Mouse (Mus musculus) liver, adult 2 months (tissue): ENCODE measurements around the gene Aspscr1. TPM values are rescaled to one million over a fixed set of nuclear protein-coding genes. Genes with fewer than 3 reads are reported as not detected.

Experiments
- DNase-seq: peaks from one replicate; pipeline ENCODE4 v3.0.0-alpha.2; 2011; ENCODE audit warnings: low read depth, low spot score; ENCODE audit errors: extremely low read depth
- H3K27ac ChIP-seq: fragments of 200-500 bp; replicated peaks from 2 replicates; pipeline ENCODE4 v1.5.1; 2012; ENCODE audit warnings: low read depth, mild to moderate bottlenecking, control low read depth, inconsistent platforms, low read length; ENCODE audit not compliant: insufficient read depth
- H3K27me3 ChIP-seq: fragments of 200-500 bp; 2 replicates; pipeline ENCODE4 v1.6.1; 2012; ENCODE audit warnings: mild to moderate bottlenecking, moderate library complexity, low read length, inconsistent platforms; ENCODE audit not compliant: control insufficient read depth, insufficient read depth
- H3K36me3 ChIP-seq: fragments of 200-500 bp; 2 replicates; pipeline ENCODE4 v1.6.1; 2012; ENCODE audit warnings: low read length, inconsistent platforms; ENCODE audit not compliant: control insufficient read depth, insufficient read depth
- H3K4me1 ChIP-seq: fragments of 200-500 bp; 2 replicates; pipeline ENCODE4 v1.6.1; 2011; ENCODE audit warnings: low read length; ENCODE audit not compliant: control insufficient read depth, insufficient read depth
- H3K4me3 ChIP-seq: fragments of 200-500 bp; 2 replicates; pipeline ENCODE4 v1.5.1; 2011; ENCODE audit warnings: low read depth, mild to moderate bottlenecking, control low read depth, low read length, moderate library complexity; ENCODE audit not compliant: insufficient read depth
- H3K79me2 ChIP-seq: fragments of 200-500 bp; 2 replicates; pipeline ENCODE4 v1.6.1; 2012; ENCODE audit warnings: inconsistent platforms, mild to moderate bottlenecking, low read length, moderate library complexity; ENCODE audit not compliant: control insufficient read depth, insufficient read depth
- H3K9ac ChIP-seq: fragments of 200-500 bp; 2 replicates; pipeline ENCODE4 v1.6.1; 2012; ENCODE audit warnings: low read depth, mild to moderate bottlenecking, control low read depth, inconsistent platforms, low read length
- CTCF ChIP-seq: fragments of 200-500 bp; IDR thresholded peaks from 2 replicates; pipeline ENCODE4 v1.5.1; 2011; ENCODE audit warnings: low read depth, low read length, control low read depth
- POLR2A ChIP-seq: fragments of 200-500 bp; IDR thresholded peaks from 2 replicates; pipeline ENCODE4 v1.6.1; 2011; ENCODE audit warnings: low read length, control low read depth; ENCODE audit not compliant: insufficient read depth; ENCODE audit errors: extremely low read depth
- WGBS: fragments of 180-500 bp; shearing (Covaris S2); methylation state at CpG from one replicate; pipeline ENCODE4 v1.1.7; 2018; 5-methylcytosine and 5-hydroxymethylcytosine counted together
- polyA plus RNA-seq: library from polyadenylated mRNA; depleted of rRNA; stranded (reverse); fragments of >200 nt; gene quantifications from 2 replicates; pipeline ENCODE4 v1.2.3, GENCODE M21; 2012
- total RNA-seq: library from RNA; depleted of rRNA; stranded (reverse); fragments of >200 nt; gene quantifications from 2 replicates; pipeline ENCODE4 v1.2.3, GENCODE M21; 2014

Aspscr1 gene
- total and polyA plus RNA-seq, 2 experiments, result 49.3 to 142 TPM

DNA sequence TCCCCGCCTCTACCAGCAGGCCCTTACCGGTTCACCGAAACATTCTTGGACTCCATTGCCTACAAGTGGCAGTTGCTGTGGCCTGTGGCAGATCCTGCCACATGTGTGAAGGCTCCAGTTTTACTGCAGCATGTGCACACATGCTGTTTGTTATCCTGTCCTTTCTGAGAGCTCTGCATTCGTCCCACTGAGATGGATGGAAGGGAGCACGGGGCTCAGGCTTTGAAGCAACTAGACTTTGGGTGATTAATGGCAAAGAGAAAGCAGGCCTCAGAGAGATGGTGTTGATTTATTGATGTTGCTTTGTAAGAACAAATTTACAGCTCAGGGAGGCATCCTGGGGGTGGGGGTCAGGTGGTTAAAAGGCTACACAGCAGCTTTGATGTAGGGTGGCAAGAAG is 37.9 kb downstream of the Aspscr1 start:
- Histone ChIP-seq H3K36me3 (no peaks in the 10 kb centered on the region), H3K27ac (no peak overlapping the region), H3K4me3 (no peak overlapping the region), H3K27me3 (no peaks in the 10 kb centered on the region), H3K79me2 (no peaks in the 10 kb centered on the region), H3K4me1 (peaks cover 9% of the 10 kb centered on the region), H3K9ac (no peak overlapping the region)
- 90% methylated on average over 5 of the region's 5 CpGs for WGBS
- no peak for DNase-seq
- TF ChIP-seq CTCF, result no peak

DNA sequence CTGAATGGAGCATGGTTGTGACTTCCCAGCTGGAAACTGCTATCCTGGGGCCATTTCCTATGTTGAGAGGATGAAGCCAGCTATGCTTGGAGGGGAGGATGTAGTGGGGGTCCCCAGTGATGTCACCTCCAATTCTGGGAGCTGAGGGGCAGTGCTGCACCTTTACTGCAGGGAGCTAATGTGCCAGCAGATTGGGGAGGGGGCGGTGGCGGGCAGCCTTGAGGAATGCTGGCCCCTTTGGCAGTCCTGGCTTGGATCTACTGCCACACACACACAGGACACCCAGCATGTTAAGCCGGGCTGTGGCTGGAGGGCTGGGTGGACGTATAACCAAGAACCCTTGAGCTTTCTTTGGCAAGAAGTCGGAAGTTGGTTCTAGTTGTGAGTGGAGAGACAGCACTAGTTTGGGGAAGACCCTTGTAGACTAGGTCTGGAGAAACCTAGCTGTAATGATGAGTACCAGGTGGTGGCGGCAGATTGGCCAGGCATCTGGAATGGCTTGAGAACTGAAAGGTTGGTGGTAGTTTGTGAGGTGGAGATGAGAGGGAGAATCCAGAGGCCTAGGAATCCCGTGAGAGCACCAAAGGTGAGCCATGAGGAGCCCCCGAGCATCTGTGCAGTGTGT is 39.3 kb downstream of the Aspscr1 start:
- 74% methylated on average over 8 of the region's 8 CpGs for WGBS
- TF ChIP-seq POLR2A (no peak), CTCF (no peak)
- H3K9ac ChIP-seq, result no peak overlapping the region
- H3K27me3 ChIP-seq, result no peaks in the 10 kb centered on the region
- no peak overlapping the region for H3K4me3 ChIP-seq
- H3K79me2 ChIP-seq, result no peaks in the 10 kb centered on the region
- no peak overlapping the region for H3K27ac ChIP-seq
- H3K4me1 ChIP-seq, result peaks cover 9% of the 10 kb centered on the region
- no peak for DNase-seq
- no peaks in the 10 kb centered on the region for H3K36me3 ChIP-seq

DNA sequence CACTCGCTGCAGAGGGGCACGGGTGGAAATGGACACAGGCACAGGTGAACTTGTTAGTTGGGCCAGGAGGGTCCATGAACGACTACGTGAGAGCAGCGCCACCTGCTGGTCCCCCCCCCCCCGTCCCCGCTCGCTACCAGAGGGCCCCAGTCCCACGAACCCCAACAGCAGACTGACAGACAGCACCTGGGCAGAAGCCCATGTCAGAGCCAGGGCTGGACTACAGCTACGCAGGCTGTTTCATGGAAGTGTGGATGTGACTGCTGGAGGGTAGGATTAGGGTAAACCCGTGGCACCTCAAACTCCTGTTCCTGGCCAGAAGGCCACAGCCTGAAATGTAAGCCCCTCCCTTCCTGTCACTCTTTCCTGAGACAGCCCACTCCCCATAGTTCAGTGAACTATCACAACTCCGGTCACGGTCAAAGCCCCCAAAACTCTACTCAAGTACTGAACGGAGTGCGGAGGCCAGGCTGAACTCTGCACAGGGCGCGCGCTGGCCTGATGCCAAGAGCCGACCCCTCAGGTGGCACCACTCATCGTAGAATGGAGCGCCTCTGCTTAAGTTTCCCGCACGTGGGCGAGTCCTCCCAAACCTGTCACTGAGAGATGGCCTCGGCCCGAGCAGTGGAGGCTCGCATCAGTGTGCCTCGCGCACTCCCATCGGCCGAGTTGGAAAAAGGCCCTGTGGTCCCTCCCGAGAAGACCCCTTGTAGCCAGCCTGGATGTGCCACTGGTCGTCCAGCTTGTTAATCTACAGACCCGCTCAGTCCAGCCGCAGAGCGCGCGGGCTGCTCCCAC is 40.2 kb downstream of the Aspscr1 start:
- Histone ChIP-seq H3K4me1 (peaks cover 9% of the 10 kb centered on the region), H3K9ac (peak overlapping the region; percentile 68), H3K36me3 (no peaks in the 10 kb centered on the region), H3K27me3 (no peaks in the 10 kb centered on the region), H3K27ac (peak overlapping the region; percentile 32), H3K79me2 (no peaks in the 10 kb centered on the region), H3K4me3 (peak overlapping the region; percentile 61)
- TF ChIP-seq CTCF (peak; percentile 75), POLR2A (no peak)
- peak; percentile 62 for DNase-seq
- WGBS, result under 1% methylated on average over 38 of the region's 38 CpGs

DNA sequence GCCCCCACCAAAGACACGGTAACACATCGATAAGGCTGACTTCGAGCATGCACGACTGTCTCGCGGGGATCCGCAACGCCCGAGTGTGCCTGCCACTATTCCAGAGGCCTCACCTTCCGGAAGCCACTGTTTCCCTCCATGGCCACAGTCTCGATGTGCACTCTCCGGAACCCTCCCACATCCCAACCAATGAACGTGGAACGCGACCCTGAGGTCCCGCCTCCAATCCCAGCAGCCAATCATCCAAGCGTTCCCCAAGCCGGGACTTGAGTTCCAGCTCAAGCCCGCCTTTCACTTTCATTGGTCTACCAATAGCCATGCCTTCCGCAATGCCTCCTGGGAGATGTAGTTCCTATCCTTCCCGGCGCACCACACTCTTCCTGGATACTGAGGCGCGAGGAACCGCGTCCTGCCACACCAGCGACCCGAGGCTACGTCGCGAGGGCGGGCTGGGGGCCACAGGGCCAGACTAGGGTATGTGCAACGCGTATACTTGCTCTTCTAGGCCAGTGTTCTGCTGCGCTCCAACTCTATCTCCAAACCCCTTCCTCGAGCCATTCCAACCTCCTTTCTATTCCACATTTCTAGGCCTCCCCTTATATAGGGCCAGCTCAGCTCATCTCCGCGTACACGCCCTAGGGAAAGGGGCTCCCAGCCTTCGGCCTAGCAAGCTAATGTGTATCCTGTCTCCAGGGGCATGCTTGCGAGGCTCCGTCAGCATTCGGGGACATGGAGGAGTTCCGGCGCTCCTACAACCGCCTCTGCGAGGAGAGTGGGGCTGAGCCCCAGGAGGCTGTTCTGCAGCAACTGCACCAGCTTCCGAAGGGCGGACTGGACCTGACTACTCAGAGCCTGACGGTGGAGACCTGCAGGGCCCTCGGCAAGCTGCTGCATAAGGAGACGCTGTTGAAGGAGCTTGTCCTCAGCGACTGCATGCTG is 41.1 kb downstream of the Aspscr1 start, which contains the start of the genes Cenpx and Lrrc45:
TSS of gene Cenpx (minus strand) at position 159 of the 939 bp plus-strand sequence.
TSS of gene Lrrc45 (plus strand) at position 346 of the 939 bp plus-strand sequence.
- 6% methylated on average over 53 of the region's 53 CpGs for WGBS
- Histone ChIP-seq H3K79me2 (no peaks in the 10 kb centered on the region), H3K27ac (peak within 1 kb of the TSS; percentile 32), H3K4me1 (peaks cover 9% of the 10 kb centered on the region), H3K36me3 (no peaks in the 10 kb centered on the region), H3K4me3 (peak within 1 kb of the TSS; percentile 61), H3K9ac (peak within 1 kb of the TSS; percentile 68), H3K27me3 (no peaks in the 10 kb centered on the region)
- no peak for TF ChIP-seq CTCF
- peak; percentile 80 for TF ChIP-seq POLR2A
- peak; percentile 98 for DNase-seq

DNA sequence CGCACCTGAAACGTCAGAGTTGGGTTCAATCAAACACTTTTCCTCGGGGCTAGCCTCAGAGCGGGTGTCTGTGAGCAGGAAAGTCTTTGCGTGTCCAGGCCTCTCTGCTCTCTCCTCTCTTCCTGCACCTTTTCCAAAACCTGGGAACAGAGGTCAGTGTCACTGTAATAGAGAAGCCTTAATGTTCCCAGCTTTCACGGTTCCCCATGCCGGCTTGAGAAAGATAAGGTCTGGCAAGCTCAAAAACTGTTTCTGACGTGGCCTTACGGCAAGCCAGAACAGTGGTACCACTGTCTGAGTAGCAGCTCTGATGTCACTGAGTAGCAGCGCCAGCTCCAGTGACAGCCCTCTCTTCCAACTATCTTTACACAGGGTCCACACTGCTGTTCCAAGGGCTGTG is 41.8 kb downstream of the Aspscr1 start:
- H3K27ac ChIP-seq, result no peak overlapping the region
- H3K4me1 ChIP-seq, result peaks cover 9% of the 10 kb centered on the region
- WGBS, result 47% methylated on average over 10 of the region's 10 CpGs
- peak overlapping the region; percentile 48 for H3K9ac ChIP-seq
- no peak for DNase-seq
- no peak overlapping the region; the same call in 1 of the 2 replicates for H3K4me3 ChIP-seq
- no peaks in the 10 kb centered on the region for H3K79me2 ChIP-seq
- no peaks in the 10 kb centered on the region for H3K36me3 ChIP-seq
- no peak for TF ChIP-seq POLR2A
- no peak for TF ChIP-seq CTCF
- H3K27me3 ChIP-seq, result no peaks in the 10 kb centered on the region
